Mouse (Mus musculus): ENCODE measurements around the gene Gabbr1.
A peak's percentile ranks its signal among the peaks of the same experiment; 100 is the strongest.

Gene Gabbr1

GRCm38 (mm10) chr17:37044651-37045244, 1.0 kb upstream of the Gabbr1 start:
- DNase-seq, result no peak

- DNase-seq, result peak; percentile 56
These were observed 746 bp downstream of the Gabbr1 start for GRCm38 (mm10) chr17:37046312-37047112.

- DNase-seq, result no peak
These were observed 1.7 kb downstream of the Gabbr1 start for GRCm38 (mm10) chr17:37047332-37047976.

- DNase-seq, result no peak
These were observed 2.2 kb downstream of the Gabbr1 start for GRCm38 (mm10) chr17:37047981-37048380.

GRCm38 (mm10) chr17:37048383-37048782, 2.6 kb downstream of the Gabbr1 start:
- DNase-seq, result no peak

- DNase-seq, result peak; percentile 71
These were observed 4.0 kb downstream of the Gabbr1 start for GRCm38 (mm10) chr17:37049570-37050310.

GRCm38 (mm10) chr17:37050399-37050798, 4.6 kb downstream of the Gabbr1 start:
- DNase-seq, result peak; percentile 91

GRCm38 (mm10) chr17:37050876-37051275, 5.1 kb downstream of the Gabbr1 start:
- DNase-seq, result no peak

GRCm38 (mm10) chr17:37051745-37052144, 6.0 kb downstream of the Gabbr1 start:
- no peak for DNase-seq

GRCm38 (mm10) chr17:37056957-37057356, 11.2 kb downstream of the Gabbr1 start:
- peak; percentile 47 for DNase-seq

- no peak for DNase-seq
These were observed 15.7 kb downstream of the Gabbr1 start for GRCm38 (mm10) chr17:37061435-37061834.

- DNase-seq, result peak; percentile 78
These were observed 16.4 kb downstream of the Gabbr1 start for GRCm38 (mm10) chr17:37062101-37062641.

GRCm38 (mm10) chr17:37063063-37063462, 17.3 kb downstream of the Gabbr1 start:
- no peak for DNase-seq

GRCm38 (mm10) chr17:37063686-37064495, 18.1 kb downstream of the Gabbr1 start:
- DNase-seq, result no peak

GRCm38 (mm10) chr17:37065993-37066392, 20.2 kb downstream of the Gabbr1 start:
- no peak for DNase-seq

GRCm38 (mm10) chr17:37067861-37068260, 22.1 kb downstream of the Gabbr1 start:
- DNase-seq, result no peak

GRCm38 (mm10) chr17:37070121-37070520, 24.4 kb downstream of the Gabbr1 start:
- DNase-seq, result no peak

GRCm38 (mm10) chr17:37072080-37072729, 26.4 kb downstream of the Gabbr1 start:
- DNase-seq, result no peak

GRCm38 (mm10) chr17:37072730-37073276, 27.0 kb downstream of the Gabbr1 start:
- no peak for DNase-seq

- DNase-seq, result no peak
These were observed 29.4 kb downstream of the Gabbr1 start for GRCm38 (mm10) chr17:37075181-37075580.

- no peak for DNase-seq
These were observed 30.0 kb downstream of the Gabbr1 start for GRCm38 (mm10) chr17:37075766-37076165.

Measured in layer of hippocampus, adult 9-11 months (tissue).